Mouse (Mus musculus): ENCODE measurements at regions not wholly inside any gene's neighbourhood (a gene's known extent, or its start where the extent isn't known, plus 50 kb on each side); places are given as distances from the start of the nearest gene placed in this dataset.

- 49% methylated on average over 1 of the region's 1 CpGs for WGBS
- TF ChIP-seq POLR2A (IDR thresholded peaks at IDR 0.05; ENCODE audit: borderline replicate concordance, control insufficient read depth, low read depth, low read length) (no peak), CTCF (IDR thresholded peaks at IDR 0.05; ENCODE audit: control insufficient read depth, insufficient read depth, low read length) (no peak)
- Histone ChIP-seq H3K27ac (ENCODE audit: control insufficient read depth, insufficient read depth, low read depth, low read length, poor library complexity) (no peak overlapping the region), H3K4me1 (ENCODE audit: control insufficient read depth, insufficient read depth, low read length) (no peaks in the 10 kb centered on the region), H3K4me3 (replicated peaks; ENCODE audit: control insufficient read depth, low read depth, low read length) (no peak overlapping the region)
Measured at GRCm38 (mm10) chr6:51036553-51036952, 382.3 kb upstream of the Npvf start.

- Histone ChIP-seq H3K4me3 (replicated peaks; ENCODE audit: control insufficient read depth, low read depth, low read length) (no peak overlapping the region), H3K4me1 (ENCODE audit: control insufficient read depth, insufficient read depth, low read length) (no peaks in the 10 kb centered on the region), H3K27ac (ENCODE audit: control insufficient read depth, insufficient read depth, low read depth, low read length, poor library complexity) (no peak overlapping the region)
- WGBS: 72% methylated on average over 4 of the region's 4 CpGs
- no peak for TF ChIP-seq CTCF (IDR thresholded peaks at IDR 0.05; ENCODE audit: control insufficient read depth, insufficient read depth, low read length)
- TF ChIP-seq POLR2A (IDR thresholded peaks at IDR 0.05; ENCODE audit: borderline replicate concordance, control insufficient read depth, low read depth, low read length): no peak
Measured at GRCm38 (mm10) chr6:51036956-51037355, 382.7 kb upstream of the Npvf start.

DNA sequence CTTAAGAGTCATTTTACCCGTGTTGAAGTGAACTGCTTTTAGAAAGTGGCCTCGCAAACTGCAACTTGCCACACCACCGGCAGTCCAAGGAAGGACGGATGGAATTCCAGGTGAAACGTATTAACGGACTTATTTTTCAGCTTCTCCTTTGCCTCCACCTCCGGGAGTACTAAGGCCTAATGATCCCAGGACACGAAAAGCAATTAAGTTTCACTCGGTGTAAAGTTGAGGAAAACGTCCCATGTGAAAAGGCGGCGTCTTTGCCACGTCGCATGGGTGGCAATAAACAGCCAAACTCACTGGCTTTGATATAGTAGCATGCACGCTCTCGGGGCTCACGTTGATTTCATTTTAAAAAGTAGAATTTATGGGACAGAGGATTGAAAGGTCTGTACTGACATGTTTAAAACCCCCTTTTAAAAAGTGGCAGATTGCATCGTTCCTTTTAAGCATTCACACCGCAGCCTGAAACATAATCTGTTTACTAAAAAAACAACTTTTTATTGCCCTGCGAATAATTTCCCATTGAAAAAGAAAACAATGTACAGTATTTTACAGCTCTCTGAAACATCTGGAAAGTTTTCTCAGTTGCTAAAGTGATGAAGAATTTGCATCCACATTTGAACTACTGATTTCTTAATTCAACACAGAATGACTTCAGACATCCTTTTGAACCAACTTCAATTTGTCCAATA, 385.4 kb upstream of the Npvf start:
- H3K27ac ChIP-seq (ENCODE audit: control insufficient read depth, insufficient read depth, low read depth, low read length, poor library complexity): no peak overlapping the region
- no peak overlapping the region for H3K4me3 ChIP-seq (replicated peaks; ENCODE audit: control insufficient read depth, low read depth, low read length)
- H3K4me1 ChIP-seq (ENCODE audit: control insufficient read depth, insufficient read depth, low read length): no peaks in the 10 kb centered on the region
- TF ChIP-seq POLR2A (IDR thresholded peaks at IDR 0.05; ENCODE audit: borderline replicate concordance, control insufficient read depth, low read depth, low read length) (no peak), CTCF (IDR thresholded peaks at IDR 0.05; ENCODE audit: control insufficient read depth, insufficient read depth, low read length) (no peak)
- WGBS: 82% methylated on average over 20 of the region's 20 CpGs

- no peak for TF ChIP-seq POLR2A (IDR thresholded peaks at IDR 0.05; ENCODE audit: borderline replicate concordance, control insufficient read depth, low read depth, low read length)
- no peak for TF ChIP-seq CTCF (IDR thresholded peaks at IDR 0.05; ENCODE audit: control insufficient read depth, insufficient read depth, low read length)
- 79% methylated on average over 7 of the region's 7 CpGs for WGBS
- Histone ChIP-seq H3K4me3 (replicated peaks; ENCODE audit: control insufficient read depth, low read depth, low read length) (no peak overlapping the region), H3K27ac (ENCODE audit: control insufficient read depth, insufficient read depth, low read depth, low read length, poor library complexity) (no peak overlapping the region), H3K4me1 (ENCODE audit: control insufficient read depth, insufficient read depth, low read length) (no peaks in the 10 kb centered on the region)
Measured at GRCm38 (mm10) chr6:51043970-51044369, 388.5 kb upstream of the Nfe2l3 start.

GRCm38 (mm10) chr6:51044873-51045272, 387.6 kb upstream of the Nfe2l3 start:
- Histone ChIP-seq H3K4me3 (replicated peaks; ENCODE audit: control insufficient read depth, low read depth, low read length) (no peak overlapping the region), H3K4me1 (ENCODE audit: control insufficient read depth, insufficient read depth, low read length) (no peaks in the 10 kb centered on the region), H3K27ac (ENCODE audit: control insufficient read depth, insufficient read depth, low read depth, low read length, poor library complexity) (no peak overlapping the region)
- TF ChIP-seq CTCF (IDR thresholded peaks at IDR 0.05; ENCODE audit: control insufficient read depth, insufficient read depth, low read length) (no peak), POLR2A (IDR thresholded peaks at IDR 0.05; ENCODE audit: borderline replicate concordance, control insufficient read depth, low read depth, low read length) (no peak)
- 90% methylated on average over 14 of the region's 14 CpGs for WGBS

- no peak overlapping the region for H3K4me3 ChIP-seq (replicated peaks; ENCODE audit: control insufficient read depth, low read depth, low read length)
- 84% methylated on average over 5 of the region's 5 CpGs for WGBS
- no peaks in the 10 kb centered on the region for H3K4me1 ChIP-seq (ENCODE audit: control insufficient read depth, insufficient read depth, low read length)
- no peak for TF ChIP-seq POLR2A (IDR thresholded peaks at IDR 0.05; ENCODE audit: borderline replicate concordance, control insufficient read depth, low read depth, low read length)
- TF ChIP-seq CTCF (IDR thresholded peaks at IDR 0.05; ENCODE audit: control insufficient read depth, insufficient read depth, low read length): no peak
- no peak overlapping the region for H3K27ac ChIP-seq (ENCODE audit: control insufficient read depth, insufficient read depth, low read depth, low read length, poor library complexity)
Measured at GRCm38 (mm10) chr6:51052451-51052921, 380.0 kb upstream of the Nfe2l3 start.

- TF ChIP-seq POLR2A (IDR thresholded peaks at IDR 0.05; ENCODE audit: borderline replicate concordance, control insufficient read depth, low read depth, low read length): no peak
- no peak for TF ChIP-seq CTCF (IDR thresholded peaks at IDR 0.05; ENCODE audit: control insufficient read depth, insufficient read depth, low read length)
- WGBS: 72% methylated on average over 7 of the region's 7 CpGs
- H3K27ac ChIP-seq (ENCODE audit: control insufficient read depth, insufficient read depth, low read depth, low read length, poor library complexity): no peak overlapping the region
- H3K4me1 ChIP-seq (ENCODE audit: control insufficient read depth, insufficient read depth, low read length): no peaks in the 10 kb centered on the region
- no peak overlapping the region for H3K4me3 ChIP-seq (replicated peaks; ENCODE audit: control insufficient read depth, low read depth, low read length)
Measured at GRCm38 (mm10) chr6:51057229-51057628, 375.2 kb upstream of the Nfe2l3 start.

DNA sequence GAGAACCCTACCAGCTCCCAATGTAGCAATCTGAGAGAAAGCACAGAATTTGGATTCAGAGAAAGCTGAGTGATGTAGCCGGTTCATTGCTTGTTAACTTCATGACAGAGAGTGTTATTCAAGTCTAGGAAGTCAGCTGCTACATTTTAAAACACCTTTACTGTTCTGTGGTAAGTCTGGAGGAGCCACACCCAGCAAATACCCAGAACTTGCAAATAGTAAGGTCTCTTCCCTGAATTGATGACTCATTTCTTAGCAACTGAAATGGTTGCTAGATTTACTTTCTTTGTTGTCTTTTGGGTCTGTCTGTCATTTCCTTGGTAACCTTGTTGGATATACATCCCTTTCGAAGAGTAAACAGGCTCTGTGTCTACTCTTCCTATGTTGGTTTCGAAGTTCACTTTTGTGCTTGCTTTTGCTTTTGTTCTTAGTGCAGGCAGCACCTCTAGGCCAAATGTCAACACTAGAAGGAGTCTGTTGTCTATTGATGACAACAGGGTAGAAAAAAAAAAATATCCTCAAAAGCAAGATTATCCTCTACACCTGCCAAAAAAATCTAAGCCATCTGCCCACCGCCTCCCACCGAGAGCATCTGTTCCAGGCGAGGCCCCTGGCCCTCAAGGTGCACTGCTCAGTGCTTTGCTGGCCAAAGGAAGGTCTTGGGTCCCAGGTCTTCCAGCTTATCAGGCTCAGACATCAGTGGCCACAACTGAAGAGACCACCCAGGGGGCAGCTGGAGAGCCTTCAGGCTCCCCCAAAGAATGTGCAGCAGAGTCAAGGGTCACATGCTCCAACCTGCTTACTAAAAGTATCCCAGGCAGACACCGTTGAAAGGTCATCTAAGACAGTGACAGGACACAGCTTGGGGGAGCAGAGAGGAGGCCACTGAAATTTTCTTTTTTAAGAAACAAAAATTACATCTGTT, 372.3 kb upstream of the Nfe2l3 start:
- no peak for TF ChIP-seq CTCF (IDR thresholded peaks at IDR 0.05; ENCODE audit: control insufficient read depth, insufficient read depth, low read length)
- H3K4me3 ChIP-seq (replicated peaks; ENCODE audit: control insufficient read depth, low read depth, low read length): no peak overlapping the region
- H3K4me1 ChIP-seq (ENCODE audit: control insufficient read depth, insufficient read depth, low read length): no peaks in the 10 kb centered on the region
- WGBS: 72% methylated on average over 7 of the region's 7 CpGs
- H3K27ac ChIP-seq (ENCODE audit: control insufficient read depth, insufficient read depth, low read depth, low read length, poor library complexity): no peak overlapping the region

Measured in bone marrow, adult 2 months (tissue).